Mouse (Mus musculus) layer of hippocampus, postnatal 10 days (tissue): ENCODE results near the gene Btbd18. TPM values are rescaled to one million over a fixed set of nuclear protein-coding genes. Genes with fewer than 3 reads are reported as not detected.
"Not testable (repeated sequence)": the region's sequence is repeated elsewhere in the genome, so short reads cannot be mapped to it uniquely, and the experiment has no call there.

Source experiments
- DNase-seq, 2 experiments: peaks; one replicate each; pipeline ENCODE4 v3.0.0; 2021; ENCODE audit warnings: low spot score in 2 of 2
- total RNA-seq, 2 experiments: library from RNA; stranded (reverse); gene quantifications; 2 replicates each; pipeline ENCODE4 v1.2.3; 2021

The Btbd18 gene
- total RNA-seq, 2 experiments from 2014 or later, result not detected

GRCm38 (mm10) chr2:84647051-84647568 lies 11.8 kb upstream of the Btbd18 start:
- DNase-seq, result no peak

GRCm38 (mm10) chr2:84648369-84648768 lies 10.5 kb upstream of the Btbd18 start:
- no peak for DNase-seq

DNA sequence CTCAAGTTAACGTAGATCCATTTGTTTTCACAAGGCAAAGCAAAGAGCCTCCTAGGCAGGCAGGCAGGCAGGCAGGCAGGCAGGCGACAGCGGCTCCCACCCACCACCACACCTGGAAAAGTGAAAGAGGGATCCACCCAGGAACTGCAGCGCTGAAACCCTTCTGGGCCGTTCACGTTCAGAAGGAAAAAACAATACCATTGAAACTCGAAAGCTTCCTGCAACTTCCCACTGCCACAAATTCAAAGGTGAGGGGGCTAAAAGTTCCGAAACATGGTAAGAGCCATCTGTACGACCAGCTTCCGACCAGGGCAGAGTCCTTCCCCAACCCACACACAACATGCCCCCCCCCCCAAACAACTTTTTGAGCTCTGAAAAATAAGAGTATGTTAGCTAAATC lies 9.2 kb upstream of the Btbd18 start:
- no peak for DNase-seq

GRCm38 (mm10) chr2:84650464-84651195 lies 8.2 kb upstream of the Btbd18 start, which contains the start of gene Ctnnd1:
TSS of gene Ctnnd1 (minus strand) at chr2:84650765.
- peak; percentile 75 to 83 for DNase-seq

GRCm38 (mm10) chr2:84653354-84653753 lies 5.5 kb upstream of the Btbd18 start:
- DNase-seq, result no peak

DNA sequence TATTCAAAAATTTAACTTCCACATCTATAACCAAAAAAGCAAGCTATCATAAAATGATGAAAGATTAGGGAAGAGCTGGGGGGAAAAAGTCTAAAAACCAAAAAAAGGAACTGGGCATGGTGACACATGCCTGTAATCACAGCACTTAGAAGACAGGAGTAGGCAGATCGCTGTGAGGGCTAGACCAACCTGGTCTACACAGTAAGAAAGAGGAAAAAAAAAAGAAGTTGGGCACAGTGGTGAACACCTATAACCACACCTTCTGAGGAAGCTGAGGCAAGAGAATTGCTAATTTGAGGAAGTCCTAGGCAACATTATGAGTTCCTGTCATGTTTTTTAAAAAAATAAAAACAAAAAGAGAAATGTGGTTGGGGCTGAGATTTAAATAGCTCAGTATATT lies 3.0 kb upstream of the Btbd18 start:
- no peak for DNase-seq

DNA sequence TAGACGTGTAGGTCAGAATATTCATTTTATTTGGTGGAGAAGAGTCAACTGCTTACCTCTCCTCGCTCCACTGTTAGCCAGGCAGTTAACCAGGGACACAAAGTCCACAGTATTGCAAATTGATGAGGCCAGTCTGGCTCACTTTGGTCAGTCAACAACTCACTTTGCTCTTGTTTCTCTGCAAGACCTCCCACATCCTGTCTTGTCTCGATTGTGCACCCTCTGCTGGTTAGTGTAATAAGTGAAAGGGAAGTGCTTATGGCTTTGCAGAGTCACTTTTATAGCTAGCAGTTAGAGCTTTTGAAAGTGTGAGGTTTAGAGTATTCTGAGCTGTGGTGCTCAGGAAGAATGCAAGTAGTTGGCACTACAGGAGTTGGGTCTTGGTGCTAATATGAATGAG lies 1.4 kb downstream of the Btbd18 start:
- peak in 1 of 2 experiments; percentile 36 for DNase-seq

DNA sequence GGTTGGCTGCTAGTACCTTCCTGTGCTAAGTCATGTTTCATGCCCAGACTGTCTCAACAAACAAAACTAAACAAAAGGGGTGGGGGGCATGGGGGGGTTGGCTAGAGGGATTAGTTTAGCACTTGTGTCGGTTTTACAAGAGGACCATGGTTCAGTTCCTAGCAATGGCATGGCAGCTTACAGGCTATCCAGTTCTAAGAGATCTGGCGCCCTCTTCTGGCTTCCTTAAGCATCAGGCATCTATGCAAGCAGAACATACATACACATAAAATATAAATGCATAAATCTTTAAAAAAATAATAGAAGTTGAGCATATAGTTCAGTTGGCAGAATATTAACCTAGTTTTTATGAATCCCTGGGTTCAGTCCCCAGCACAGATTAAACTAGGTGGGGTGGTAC lies 4.0 kb downstream of the Btbd18 start:
- DNase-seq, result no peak

DNA sequence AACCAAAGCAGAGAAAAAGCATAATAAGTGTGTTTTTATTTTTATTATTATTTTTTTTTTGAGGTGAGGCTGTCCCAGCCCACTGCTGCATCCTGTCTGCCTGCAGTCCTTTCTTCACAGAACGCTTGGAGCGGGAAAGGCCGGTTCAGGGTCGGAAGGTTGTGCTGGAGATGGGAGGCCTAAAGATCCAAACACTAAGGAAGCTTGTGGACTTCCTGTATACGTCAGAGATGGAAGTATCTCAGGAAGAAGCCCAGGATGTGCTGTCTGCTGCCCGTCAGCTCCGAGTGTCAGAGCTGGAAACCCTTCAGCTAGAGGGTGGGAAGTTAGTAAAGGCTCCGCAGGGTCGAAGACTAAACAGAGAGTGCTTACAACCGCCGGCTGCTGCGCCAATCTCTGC lies 7.2 kb downstream of the Btbd18 start:
- DNase-seq, result no peak

DNA sequence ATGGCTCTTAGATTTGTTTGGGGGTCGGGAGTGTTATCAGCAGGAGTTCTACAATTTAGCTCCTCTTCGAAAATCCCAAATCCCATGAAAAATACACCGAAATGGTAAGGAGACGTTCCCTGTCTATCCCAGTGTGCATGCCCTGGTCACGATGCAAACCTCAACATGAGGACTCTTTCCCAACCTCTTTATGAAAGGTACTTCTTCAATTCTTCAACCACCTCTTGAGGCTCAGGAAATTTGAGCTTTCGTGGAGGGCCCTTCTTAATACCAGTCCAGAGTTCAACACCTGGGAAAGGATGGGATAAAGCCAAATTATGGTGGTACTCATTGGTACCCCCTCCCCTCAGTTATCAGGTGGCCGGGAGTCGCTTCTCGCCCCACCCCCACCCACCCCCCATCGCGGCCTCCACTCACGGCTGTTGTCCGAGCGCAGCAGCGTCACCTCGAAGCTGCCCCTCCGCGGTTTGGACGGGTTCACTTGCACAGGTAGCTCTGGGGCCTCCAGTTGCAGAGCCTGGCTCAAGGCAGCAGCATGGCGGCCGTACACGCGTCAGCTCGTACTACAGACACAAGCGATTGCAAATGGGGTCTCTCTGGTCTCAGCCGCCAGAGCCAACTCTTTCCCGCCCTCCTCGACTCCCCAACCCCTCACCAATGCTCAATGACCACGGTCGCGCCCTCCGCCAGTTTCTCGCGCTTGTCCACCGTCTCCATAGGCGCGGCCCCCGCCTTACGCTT lies 11.1 kb downstream of the Btbd18 start:
- DNase-seq, result no peak

DNA sequence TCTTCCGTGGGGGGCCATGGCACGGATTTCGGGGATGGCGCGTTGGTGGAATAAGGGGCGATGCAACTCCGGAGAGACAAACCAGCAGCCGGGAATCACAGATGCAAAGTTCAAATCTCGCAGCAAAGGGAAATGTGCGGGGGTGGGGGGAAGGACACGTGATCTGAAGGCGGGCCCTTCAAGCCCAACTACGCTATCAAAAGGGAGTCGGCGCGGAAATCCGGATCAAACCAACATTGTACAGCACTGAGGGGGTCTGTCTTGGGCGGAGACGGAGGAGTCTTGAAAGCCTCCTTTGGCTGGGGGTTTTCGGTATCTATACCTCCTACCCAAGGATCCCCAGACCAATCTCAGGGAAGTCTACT lies 11.7 kb downstream of the Btbd18 start, which contains the start of gene Selenoh:
Gene Selenoh (minus strand): TSS at position 202 of the 365 bp plus-strand sequence.
- peak; percentile 82 to 88 for DNase-seq

DNA sequence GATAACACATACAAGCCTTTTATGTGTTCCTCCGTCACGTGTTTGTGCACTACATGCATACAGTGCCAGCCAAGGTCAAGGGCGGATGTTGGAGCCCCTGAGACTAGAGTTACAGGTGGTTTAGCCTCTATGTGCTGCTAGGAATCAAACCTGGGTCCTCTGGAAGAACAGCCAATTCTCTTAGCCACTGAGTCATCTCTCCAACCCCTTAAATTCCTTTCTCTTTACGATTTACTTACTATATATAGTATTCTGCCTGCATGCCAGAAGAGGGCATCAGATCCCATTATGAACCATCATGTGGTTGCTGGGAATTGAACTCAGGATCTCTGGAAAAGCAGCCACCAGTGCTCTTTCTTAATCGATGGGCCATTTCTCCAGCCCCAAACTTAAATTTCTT lies 12.7 kb downstream of the Btbd18 start:
- DNase-seq, result not testable (repeated sequence)

GRCm38 (mm10) chr2:84677270-84677967 lies 18.5 kb downstream of the Btbd18 start:
- no peak for DNase-seq

GRCm38 (mm10) chr2:84677968-84678880 lies 19.3 kb downstream of the Btbd18 start, which contains the start of the genes Gm28635 and Med19:
TSS of gene Gm28635 (minus strand) at chr2:84678041.
TSS of gene Med19 (plus strand) at chr2:84678402.
- DNase-seq, result peak; percentile 84 to 87

DNA sequence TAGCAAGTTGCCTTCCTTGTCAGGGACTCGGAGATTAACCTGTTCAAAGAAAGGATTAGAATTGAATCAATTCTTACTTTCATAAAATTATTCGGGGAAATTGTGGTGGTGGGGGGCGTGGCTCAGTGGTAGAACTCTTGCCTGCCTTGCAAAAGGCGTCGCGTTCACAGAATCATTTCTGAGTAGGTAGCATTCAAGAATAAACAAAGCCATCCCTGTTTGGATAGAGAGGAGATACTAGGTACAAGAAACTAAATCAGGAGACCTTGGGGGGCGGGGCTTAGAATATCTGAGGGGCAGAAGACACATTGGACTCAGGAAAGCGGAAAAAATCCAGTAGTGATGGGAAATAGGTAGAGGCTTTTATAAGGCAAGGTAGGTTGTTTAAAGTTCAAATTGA lies 20.1 kb downstream of the Btbd18 start, which contains the start of gene Tmx2:
Gene Tmx2 (minus strand): TSS at position 125 of the 400 bp plus-strand sequence.
- no peak for DNase-seq

DNA sequence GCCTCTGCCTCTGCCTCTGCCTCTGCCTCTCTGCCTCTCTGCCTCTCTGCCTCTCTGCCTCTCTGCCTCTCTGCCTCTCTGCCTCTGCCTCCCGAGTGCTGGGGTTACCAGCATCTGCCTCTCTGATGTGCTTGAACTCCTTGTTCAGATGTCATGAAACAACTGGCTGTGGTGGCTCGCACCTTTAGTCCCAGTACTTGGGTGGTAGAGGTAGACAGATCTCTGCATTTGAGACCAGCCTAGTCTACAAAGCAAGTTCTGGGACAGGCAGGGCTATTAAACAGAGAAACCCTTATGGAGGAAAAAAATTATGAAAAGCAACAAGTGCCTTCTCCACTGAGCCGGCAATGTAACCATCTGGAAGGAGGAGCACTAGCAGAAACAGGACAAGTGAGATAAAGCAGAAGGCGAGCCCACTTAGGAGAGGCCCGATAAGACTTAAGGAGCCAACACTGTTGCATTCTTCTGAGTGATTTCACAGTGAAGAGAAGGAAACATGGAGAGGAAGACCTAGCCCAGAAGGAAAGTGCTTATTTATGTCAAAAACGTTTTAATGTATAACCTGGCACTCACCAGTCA lies 23.8 kb downstream of the Btbd18 start:
- no peak for DNase-seq

- no peak for DNase-seq
Observed at GRCm38 (mm10) chr2:84688080-84688844, 29.4 kb downstream of the Btbd18 start.

- DNase-seq, result peak in 1 of 2 experiments; percentile 23
Observed at GRCm38 (mm10) chr2:84690050-84690449, 31.2 kb downstream of the Btbd18 start.

GRCm38 (mm10) chr2:84695007-84695695 lies 36.3 kb downstream of the Btbd18 start:
- no peak for DNase-seq
